Mouse (Mus musculus) thymus, postnatal 0 days (tissue): Measurements from ENCODE around the gene Pon3. TPM values are rescaled to one million over a fixed set of nuclear protein-coding genes. Genes with fewer than 3 reads are reported as not detected.

Experiments used
- DNase-seq: peaks from one replicate; pipeline ENCODE4 v3.0.0-alpha.2; 2015; ENCODE audit warnings: low spot score
- polyA plus RNA-seq: library from polyadenylated mRNA; unstranded; fragments of >200 nt; fragmentation: Nextera tagmentation; extraction: Ambion mirVana; gene quantifications from 2 replicates; pipeline ENCODE4 v1.2.1, GENCODE M21; 2015

Gene Pon3
- polyA plus RNA-seq, 1 experiment from 2014 or later: 4.1 TPM

- no peak for DNase-seq
Measured at GRCm38 (mm10) chr6:5186229-5186950, 69.7 kb downstream of the Pon3 start.

GRCm38 (mm10) chr6:5180645-5181044 lies 75.4 kb downstream of the Pon3 start:
- DNase-seq: no peak

- DNase-seq: no peak
Measured at GRCm38 (mm10) chr6:5179189-5179588, 76.9 kb downstream of the Pon3 start.

GRCm38 (mm10) chr6:5177967-5178891 lies 77.9 kb downstream of the Pon3 start:
- DNase-seq: no peak

GRCm38 (mm10) chr6:5174179-5174812 lies 81.8 kb downstream of the Pon3 start:
- DNase-seq: no peak

- DNase-seq: no peak
Measured at GRCm38 (mm10) chr6:5172571-5172970, 83.5 kb downstream of the Pon3 start.

- no peak for DNase-seq
Measured at GRCm38 (mm10) chr6:5171418-5171817, 84.7 kb downstream of the Pon3 start.

Other genes with a start within 250 kb of the Pon3 start
- gene Pon1, start 62.3 kb downstream of the Pon3 start, polyA plus RNA-seq: not detected in 2 replicates
- 26.6 and 36.8 TPM in 2 replicates for gene Pon2, start 42.2 kb upstream of the Pon3 start, polyA plus RNA-seq
- gene Asb4, start 127.1 kb upstream of the Pon3 start, polyA plus RNA-seq: 1.2 and 1.5 TPM in 2 replicates
- 0.73 and 0.78 TPM in 2 replicates for gene Pdk4, start 240.0 kb upstream of the Pon3 start, polyA plus RNA-seq